Comparison of ENCODE assay signal across 15 mouse cellular contexts in genomic region chr16:23547783-23548182, GRCm38 (mm10). TPM values are rescaled to one million over a fixed set of nuclear protein-coding genes. Genes with fewer than 3 reads are reported as not detected.
DNase-seq lines count a peak whose midpoint lies in the region; ATAC-seq and TF ChIP-seq lines count a peak whose summit lies in the region.
"Had no signal": no experiment of that assay in that cellular context is flagged by ENCODE, and none has a peak within 500 bp of the region (broad histone marks: within the 10 kb centered on the region; RNA-seq: fewer than 3 reads in every experiment).

No protein-coding gene starts in this region.

- no peak for TF ChIP-seq EP300 in stomach, postnatal 0 days (optimal IDR thresholded peaks at IDR 0.05)

- 91% methylated on average over 4 of the region's 4 CpGs for WGBS in cerebellum, adult 2 months
- WGBS in liver, adult 2 months, result 96% methylated on average over 4 of the region's 4 CpGs
- WGBS in liver, embryonic 12.5 days (ENCODE audit: insufficient replicate concordance), result 77% methylated on average over 4 of the region's 4 CpGs
- 84% methylated on average over 4 of the region's 4 CpGs for WGBS in stomach, postnatal 0 days
- WGBS in hindbrain, embryonic 12.5 days, result 88% methylated on average over 4 of the region's 4 CpGs

- H3K4me2 ChIP-seq in liver, embryonic 12.5 days, result no peak overlapping the region
- no peak overlapping the region for H3K4me2 ChIP-seq in stomach, postnatal 0 days (replicated peaks; ENCODE audit: low read depth)
- no peak overlapping the region for H3K4me2 ChIP-seq in hindbrain, embryonic 12.5 days (replicated peaks)
- H3K4me2 ChIP-seq: heart, embryonic 13.5 days; midbrain, embryonic 15.5 days had no signal

- no peak overlapping the region for H3K4me3 ChIP-seq in cerebellum, adult 2 months (replicated peaks; ENCODE audit: insufficient read depth, low read depth, low read length)
- no peak overlapping the region for H3K4me3 ChIP-seq in liver, adult 2 months (ENCODE audit: insufficient read depth, low read depth, low read length)
- H3K4me3 ChIP-seq in liver, embryonic 12.5 days, result no peak overlapping the region
- no peak overlapping the region for H3K4me3 ChIP-seq in stomach, postnatal 0 days (ENCODE audit: low read depth, low read length)
- H3K4me3 ChIP-seq in hindbrain, embryonic 12.5 days, result no peak overlapping the region
- H3K4me3 ChIP-seq: heart, embryonic 13.5 days; limb, embryonic 10.5 days; midbrain, embryonic 15.5 days had no signal

- TF ChIP-seq CTCF in cerebellum, adult 2 months (IDR thresholded peaks at IDR 0.05; ENCODE audit: borderline replicate concordance, insufficient read depth, low read depth, low read length), result 0 out of 2 replicates have a peak, but pooled peaks have one; percentile 5
- TF ChIP-seq CTCF in liver, adult 2 months (IDR thresholded peaks at IDR 0.05; ENCODE audit: low read depth, low read length), result peak; percentile 32; the same call in 1 of the 2 replicates
- peak; percentile 22; the same call in 1 of the 2 replicates for TF ChIP-seq CTCF in stomach, postnatal 0 days (IDR thresholded peaks at IDR 0.05; ENCODE audit: low read depth)

- no peaks in the 10 kb centered on the region; the same call in 1 of the 2 replicates for H3K27me3 ChIP-seq in cerebellum, adult 2 months (ENCODE audit: control insufficient read depth, insufficient read depth, low read length)
- H3K27me3 ChIP-seq in liver, adult 2 months (ENCODE audit: control insufficient read depth, insufficient read depth, low read length), result no peaks in the 10 kb centered on the region
- no peaks in the 10 kb centered on the region for H3K27me3 ChIP-seq in liver, embryonic 12.5 days (replicated peaks)
- no peaks in the 10 kb centered on the region for H3K27me3 ChIP-seq in stomach, postnatal 0 days (ENCODE audit: control insufficient read depth, insufficient read depth, low read length)
- no peaks in the 10 kb centered on the region; the same call in 1 of the 2 replicates for H3K27me3 ChIP-seq in hindbrain, embryonic 12.5 days
- H3K27me3 ChIP-seq: midbrain, embryonic 15.5 days had no signal

- ATAC-seq in liver, embryonic 12.5 days, result no peak
- no peak for ATAC-seq in stomach, postnatal 0 days (ENCODE audit: low FRiP score, low TSS enrichment)
- no peak for ATAC-seq in hindbrain, embryonic 12.5 days (ENCODE audit: low FRiP score)
- ATAC-seq: midbrain, embryonic 15.5 days had no signal

- no peak overlapping the region for H3K9ac ChIP-seq in liver, adult 2 months (ENCODE audit: low read depth, low read length)
- no peak overlapping the region for H3K9ac ChIP-seq in liver, embryonic 12.5 days
- no peak overlapping the region for H3K9ac ChIP-seq in stomach, postnatal 0 days (ENCODE audit: low read length)
- no peak overlapping the region for H3K9ac ChIP-seq in hindbrain, embryonic 12.5 days
- H3K9ac ChIP-seq: heart, embryonic 13.5 days; midbrain, embryonic 15.5 days had no signal

- H3K9me3 ChIP-seq in liver, embryonic 12.5 days (replicated peaks), result no peaks in the 10 kb centered on the region
- H3K9me3 ChIP-seq in stomach, postnatal 0 days (ENCODE audit: control insufficient read depth, low read length), result no peaks in the 10 kb centered on the region
- H3K9me3 ChIP-seq in hindbrain, embryonic 12.5 days (replicated peaks), result no peaks in the 10 kb centered on the region
- H3K9me3 ChIP-seq: heart, embryonic 13.5 days; limb, embryonic 10.5 days; midbrain, embryonic 15.5 days had no signal

- H3K79me2 ChIP-seq in liver, adult 2 months (ENCODE audit: control insufficient read depth, insufficient read depth, low read length), result no peaks in the 10 kb centered on the region; the same call in 1 of the 2 replicates

- no peak for TF ChIP-seq POLR2A in cerebellum, adult 2 months (IDR thresholded peaks at IDR 0.05; ENCODE audit: borderline replicate concordance, insufficient read depth, low read length)
- no peak for TF ChIP-seq POLR2A in liver, adult 2 months (IDR thresholded peaks at IDR 0.05; ENCODE audit: extremely low read depth, insufficient read depth, low read length)

- H3K4me1 ChIP-seq in cerebellum, adult 2 months (ENCODE audit: control insufficient read depth, insufficient read depth, low read length), result no peaks in the 10 kb centered on the region
- no peaks in the 10 kb centered on the region for H3K4me1 ChIP-seq in liver, adult 2 months (ENCODE audit: control insufficient read depth, insufficient read depth, low read length)
- no peaks in the 10 kb centered on the region for H3K4me1 ChIP-seq in liver, embryonic 12.5 days
- no peaks in the 10 kb centered on the region for H3K4me1 ChIP-seq in stomach, postnatal 0 days (replicated peaks; ENCODE audit: control insufficient read depth, insufficient read depth)
- no peaks in the 10 kb centered on the region for H3K4me1 ChIP-seq in hindbrain, embryonic 12.5 days
- H3K4me1 ChIP-seq: heart, embryonic 13.5 days; midbrain, embryonic 15.5 days had no signal

- H3K27ac ChIP-seq in cerebellum, adult 2 months (ENCODE audit: insufficient read depth, low read length), result no peak overlapping the region
- H3K27ac ChIP-seq in liver, adult 2 months (replicated peaks; ENCODE audit: insufficient read depth, low read depth, low read length), result no peak overlapping the region
- H3K27ac ChIP-seq in liver, embryonic 12.5 days, result no peak overlapping the region
- H3K27ac ChIP-seq in stomach, postnatal 0 days (replicated peaks), result no peak overlapping the region
- H3K27ac ChIP-seq in hindbrain, embryonic 12.5 days, result no peak overlapping the region
- H3K27ac ChIP-seq: heart, embryonic 13.5 days; limb, embryonic 10.5 days; midbrain, embryonic 15.5 days had no signal

- DNase-seq in cerebellum, adult 2 months, result no peak
- DNase-seq in cerebellum, adult 11-12 months, result no peak
- DNase-seq in liver, adult 2 months (ENCODE audit: extremely low read depth, low read depth, low spot score), result no peak
- peak; percentile 54 for DNase-seq in thymus, postnatal 4 days
- DNase-seq in thymus, postnatal 0 days (ENCODE audit: low spot score), result no peak
- DNase-seq in stomach, postnatal 0 days (ENCODE audit: low spot score), result no peak
- DNase-seq: cerebellum, adult 9-11 months; gastrocnemius, postnatal 10 days; right cerebral cortex, postnatal 25 days had no signal

- H3K36me3 ChIP-seq in liver, adult 2 months (ENCODE audit: control insufficient read depth, insufficient read depth, low read length), result peaks cover 17% of the 10 kb centered on the region
- H3K36me3 ChIP-seq in liver, embryonic 12.5 days, result no peaks in the 10 kb centered on the region
- no peaks in the 10 kb centered on the region for H3K36me3 ChIP-seq in stomach, postnatal 0 days (ENCODE audit: control insufficient read depth, insufficient read depth, low read length)
- H3K36me3 ChIP-seq in hindbrain, embryonic 12.5 days, result no peaks in the 10 kb centered on the region
- H3K36me3 ChIP-seq: heart, embryonic 13.5 days; limb, embryonic 10.5 days; midbrain, embryonic 15.5 days had no signal

RNA-seq across cellular contexts. Expression of gene Masp1, which starts 27.2 kb away (rescaled TPM):
- polyA plus RNA-seq in cerebellum, adult 2 months (2012; rRNA removed), result 13.3 and 13.7 TPM in 2 replicates
- total RNA-seq in liver, adult 2 months (2014; rRNA removed), result 71.1 and 83.3 TPM in 2 replicates
- 53.7 and 61.3 TPM in 2 replicates for polyA plus RNA-seq in liver, adult 2 months (2012; rRNA removed)
- polyA plus RNA-seq in liver, embryonic 12.5 days (2016; fragmentation: Nextera tagmentation; extraction: Ambion mirVana), result 19.1 and 21.4 TPM in 2 replicates
- polyA plus RNA-seq in thymus, postnatal 0 days (2015; fragmentation: Nextera tagmentation; extraction: Ambion mirVana), result 0.17 and 0.26 TPM in 2 replicates
- 0.46 and 0.68 TPM in 2 replicates for polyA plus RNA-seq in stomach, postnatal 0 days (2015; fragmentation: Nextera tagmentation; extraction: Ambion mirVana)
- polyA plus RNA-seq in hindbrain, embryonic 12.5 days (2016; fragmentation: Nextera tagmentation; extraction: Ambion mirVana), result 29.5 and 31.9 TPM in 2 replicates
- total RNA-seq: neutrophil, adult 5-6 weeks had no signal

RNA-seq across cellular contexts. Expression of gene Rtp4, which starts 27.7 kb away (rescaled TPM):
- 4.4 TPM in 2 replicates for polyA plus RNA-seq in cerebellum, adult 2 months (2012; rRNA removed)
- 11.3 and 16.9 TPM in 2 replicates for total RNA-seq in liver, adult 2 months (2014; rRNA removed)
- polyA plus RNA-seq in liver, adult 2 months (2012; rRNA removed), result 14.2 and 25.2 TPM in 2 replicates
- polyA plus RNA-seq in liver, embryonic 12.5 days (2016; fragmentation: Nextera tagmentation; extraction: Ambion mirVana), result 4.3 and 4.9 TPM in 2 replicates
- polyA plus RNA-seq in thymus, postnatal 0 days (2015; fragmentation: Nextera tagmentation; extraction: Ambion mirVana), result 69.8 and 76.3 TPM in 2 replicates
- polyA plus RNA-seq in stomach, postnatal 0 days (2015; fragmentation: Nextera tagmentation; extraction: Ambion mirVana), result 19.7 and 20.0 TPM in 2 replicates
- polyA plus RNA-seq in hindbrain, embryonic 12.5 days (2016; fragmentation: Nextera tagmentation; extraction: Ambion mirVana), result 3.6 and 5.1 TPM in 2 replicates
